Mouse (Mus musculus) adrenal gland, postnatal 25 days (tissue): ENCODE measurements around the gene Agr2. TPM values are rescaled to one million over a fixed set of nuclear protein-coding genes. Genes with fewer than 3 reads are reported as not detected.

Source experiments
- DNase-seq: peaks from one replicate; pipeline ENCODE4 v3.0.0; 2021; ENCODE audit warnings: mixed read lengths
- total RNA-seq: library from RNA; stranded (reverse); gene quantifications from 2 replicates; pipeline ENCODE4 v1.2.3, GENCODE M21; 2021

Agr2 gene
- total RNA-seq, 1 experiment from 2014 or later = not detected

GRCm38 (mm10) chr12:36027171-36027570 is 34.5 kb downstream of the Agr2 start:
- DNase-seq = no peak

- no peak for DNase-seq
These were observed 36.4 kb downstream of the Agr2 start for GRCm38 (mm10) chr12:36028968-36029645.

GRCm38 (mm10) chr12:36029687-36030086 is 37.0 kb downstream of the Agr2 start:
- no peak for DNase-seq

DNA sequence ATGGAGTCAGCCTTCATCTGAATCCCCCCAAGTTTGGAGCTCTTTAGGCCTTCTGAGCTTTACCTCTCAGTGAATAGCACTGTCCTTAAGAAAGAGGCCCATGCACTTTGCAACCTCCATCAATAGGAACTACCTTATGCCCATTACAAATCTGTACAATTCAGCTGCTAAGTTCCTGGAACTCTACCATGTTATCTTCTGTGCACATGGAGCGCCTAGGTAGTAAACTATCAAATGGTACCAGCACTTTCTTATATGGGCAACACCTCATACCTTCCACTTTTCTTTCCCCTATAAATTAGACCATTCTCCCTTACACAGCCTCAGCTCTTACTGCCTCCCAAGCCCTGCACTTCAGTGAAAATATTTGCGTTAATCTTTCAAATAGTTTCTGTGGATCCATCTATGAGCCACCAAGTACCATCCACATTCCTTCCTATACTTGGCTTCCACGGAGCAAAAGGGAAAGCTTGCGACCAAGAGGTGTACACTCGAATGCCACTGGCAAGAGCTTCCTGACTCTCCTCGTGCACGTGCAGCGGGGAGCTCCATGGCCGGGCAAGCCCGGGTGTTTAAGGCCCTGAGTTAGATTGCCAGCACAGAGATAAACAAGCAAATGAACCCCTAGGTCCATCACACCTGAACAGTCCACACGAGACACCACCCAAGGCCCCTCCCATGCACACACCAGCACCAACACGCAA is 38.1 kb downstream of the Agr2 start:
- DNase-seq = no peak

- no peak for DNase-seq
These were observed 39.7 kb downstream of the Agr2 start for GRCm38 (mm10) chr12:36032419-36032818.

- no peak for DNase-seq
These were observed 42.8 kb downstream of the Agr2 start for GRCm38 (mm10) chr12:36035501-36035900.

GRCm38 (mm10) chr12:36036121-36036520 is 43.4 kb downstream of the Agr2 start:
- no peak for DNase-seq

- DNase-seq = peak; percentile 15
These were observed 44.1 kb downstream of the Agr2 start for GRCm38 (mm10) chr12:36036776-36037175.

DNA sequence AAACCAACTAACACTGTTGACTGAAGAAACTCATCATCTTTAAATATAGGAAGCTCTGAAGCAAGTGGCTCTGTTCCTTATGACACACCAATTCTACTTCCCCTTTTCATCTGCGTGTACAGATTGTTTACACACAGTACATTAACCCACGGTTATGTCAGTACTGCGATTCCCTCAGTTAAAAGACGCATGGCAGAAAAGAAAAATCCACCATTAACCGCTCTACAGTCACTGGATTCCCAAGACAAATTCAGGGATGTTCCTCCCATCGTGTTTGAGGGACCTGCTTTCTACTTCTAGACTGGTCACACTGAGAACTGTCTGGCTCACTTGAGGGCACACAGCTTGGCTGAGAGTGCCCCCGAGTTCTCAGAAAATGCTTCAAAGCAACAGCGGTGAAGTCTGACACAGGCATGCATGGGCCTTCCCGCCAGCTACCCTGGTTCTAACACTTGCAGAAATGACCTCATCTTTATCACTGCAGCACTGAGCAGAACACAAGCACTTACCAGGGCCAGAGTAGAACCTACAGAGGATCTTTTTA is 46.9 kb downstream of the Agr2 start:
- no peak for DNase-seq

- DNase-seq = no peak
These were observed 48.0 kb downstream of the Agr2 start for GRCm38 (mm10) chr12:36040571-36041280.

- DNase-seq = no peak
These were observed 48.5 kb downstream of the Agr2 start for GRCm38 (mm10) chr12:36041281-36041589.

DNA sequence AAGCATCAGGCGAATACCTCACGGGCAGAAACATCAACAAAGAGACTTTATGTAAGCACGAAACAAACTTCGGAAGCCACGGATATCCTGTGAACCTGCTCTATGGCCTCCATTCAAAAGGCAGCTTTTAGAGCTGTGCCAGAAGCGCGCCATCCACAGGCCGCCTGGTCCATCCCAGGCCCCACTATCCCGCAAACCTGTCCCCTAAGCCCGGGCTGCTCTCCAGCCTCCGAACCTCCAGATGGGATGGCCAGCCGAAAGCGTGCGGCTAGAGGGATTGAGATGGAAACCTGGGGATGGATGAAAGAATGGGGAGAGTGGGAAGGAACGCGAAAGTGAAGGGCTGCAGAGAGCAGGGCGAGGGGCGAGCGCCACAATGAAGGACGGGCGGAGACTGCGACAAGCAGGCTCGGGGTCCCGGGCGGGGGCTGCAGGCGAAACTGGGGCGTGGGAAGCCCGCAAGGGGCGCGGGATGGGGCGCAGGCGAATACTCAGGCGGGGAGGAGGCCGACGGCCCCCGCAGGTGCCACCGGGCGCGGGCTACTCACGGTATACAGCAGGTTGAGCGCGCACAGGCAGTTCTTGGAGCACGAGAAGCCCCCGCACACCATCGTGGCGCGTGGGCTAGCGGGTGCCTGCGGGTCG is 49.1 kb downstream of the Agr2 start:
- peak; percentile 29 for DNase-seq

- peak; percentile 80 for DNase-seq
These were observed 49.7 kb downstream of the Agr2 start, which contains the start of gene Tspan13 for GRCm38 (mm10) chr12:36042348-36042778. Tspan13 (minus strand) TSS chr12:36042500.

- DNase-seq = no peak
These were observed 52.0 kb downstream of the Agr2 start for GRCm38 (mm10) chr12:36044691-36045090.

- no peak for DNase-seq
These were observed 53.5 kb downstream of the Agr2 start for GRCm38 (mm10) chr12:36046196-36046595.

GRCm38 (mm10) chr12:36047593-36047992 is 54.9 kb downstream of the Agr2 start:
- no peak for DNase-seq

- no peak for DNase-seq
These were observed 57.6 kb downstream of the Agr2 start for GRCm38 (mm10) chr12:36050276-36050675.

Other genes starting within 250 kb of the Agr2 start
- gene Agr3, start 67.3 kb upstream of the Agr2 start, total RNA-seq = not detected in 2 replicates
- gene Tspan13, start 49.6 kb downstream of the Agr2 start, total RNA-seq = 8.8 and 11.7 TPM in 2 replicates
- gene Ankmy2, start 164.2 kb downstream of the Agr2 start, total RNA-seq = 33.2 and 50.7 TPM in 2 replicates
- gene Bzw2, start 165.2 kb downstream of the Agr2 start, total RNA-seq = 23.9 and 27.7 TPM in 2 replicates